ENCODE assay signal across 32 mouse cellular contexts in genomic region chr6:38629556-38629955, GRCm38 (mm10). TPM values are rescaled to one million over a fixed set of nuclear protein-coding genes. Genes with fewer than 3 reads are reported as not detected.
A peak's percentile ranks its signal among the peaks of the same experiment; 100 is the strongest.
DNase-seq lines count a peak whose midpoint lies in the region; ATAC-seq lines count a peak whose summit lies in the region.
"Had no signal": no experiment of that assay in that cellular context is flagged by ENCODE, and none has a peak within 500 bp of the region (broad histone marks: within the 10 kb centered on the region; RNA-seq: fewer than 3 reads in every experiment).

No protein-coding gene starts in this region.

- H3K4me1 ChIP-seq in heart, embryonic 12.5 days (replicated peaks): peaks cover under 1% of the 10 kb centered on the region
- H3K4me1 ChIP-seq in midbrain, embryonic 10.5 days: no peaks in the 10 kb centered on the region
- no peaks in the 10 kb centered on the region for H3K4me1 ChIP-seq in midbrain, embryonic 11.5 days (ENCODE audit: control insufficient read depth, insufficient read depth, low read length)
- H3K4me1 ChIP-seq in limb, embryonic 10.5 days: no peaks in the 10 kb centered on the region
- H3K4me1 ChIP-seq: hindbrain, embryonic 13.5 days; kidney, embryonic 15.5 days; limb, embryonic 13.5 days; midbrain, embryonic 12.5 days; neural tube, embryonic 12.5 days; stomach, embryonic 15.5 days had no signal

- peak; percentile 3 for DNase-seq in heart, postnatal 4 days
- DNase-seq in midbrain, embryonic 10.5 days (ENCODE audit: low spot score): peak; percentile 6
- no peak for DNase-seq in midbrain, embryonic 11.5 days (ENCODE audit: low spot score, missing footprints)
- peak; percentile 60 for DNase-seq in 3T3-L1 (ENCODE audit: low read depth, low spot score)
- peak; percentile 19 for DNase-seq in limb, embryonic 10.5 days (ENCODE audit: low spot score)
- DNase-seq: adrenal gland, adult 8-10 months; cerebellum, adult 2 months; cerebellum, postnatal 14 days; forebrain, postnatal 0 days; heart, postnatal 36 days; kidney, adult 11 months; kidney, postnatal 36 days; lung, embryonic 14.5 days; lung, postnatal 14 days; right cerebral cortex, adult 18-20 months; thymus, postnatal 14 days had no signal

- peaks cover 17% of the 10 kb centered on the region for H3K27me3 ChIP-seq in heart, embryonic 12.5 days (replicated peaks)
- H3K27me3 ChIP-seq in midbrain, embryonic 10.5 days (ENCODE audit: low read depth, poor library complexity, severe bottlenecking): peaks cover 24% of the 10 kb centered on the region
- H3K27me3 ChIP-seq in midbrain, embryonic 11.5 days (ENCODE audit: control insufficient read depth, insufficient read depth, low read length): no peaks in the 10 kb centered on the region
- peaks cover 24% of the 10 kb centered on the region for H3K27me3 ChIP-seq in limb, embryonic 10.5 days (ENCODE audit: low read depth, poor library complexity, severe bottlenecking)

- WGBS in heart, embryonic 12.5 days: 88% methylated on average over 1 of the region's 1 CpGs
- 96% methylated on average over 1 of the region's 1 CpGs for WGBS in midbrain, embryonic 10.5 days
- 81% methylated on average over 1 of the region's 1 CpGs for WGBS in midbrain, embryonic 11.5 days
- 100% methylated on average over 1 of the region's 1 CpGs for WGBS in limb, embryonic 10.5 days

- no peak overlapping the region for H3K4me2 ChIP-seq in heart, embryonic 12.5 days
- H3K4me2 ChIP-seq in midbrain, embryonic 11.5 days: no peak overlapping the region
- H3K4me2 ChIP-seq: heart, embryonic 15.5 days; hindbrain, embryonic 13.5 days; kidney, embryonic 15.5 days; limb, embryonic 13.5 days; lung, embryonic 14.5 days; midbrain, embryonic 12.5 days; neural tube, embryonic 12.5 days; stomach, embryonic 15.5 days had no signal

- H3K9ac ChIP-seq in heart, embryonic 12.5 days: no peak overlapping the region
- no peak overlapping the region for H3K9ac ChIP-seq in midbrain, embryonic 11.5 days (ENCODE audit: low read length)
- H3K9ac ChIP-seq: forebrain, postnatal 0 days; heart, embryonic 15.5 days; hindbrain, embryonic 13.5 days; kidney, embryonic 15.5 days; limb, embryonic 13.5 days; liver, embryonic 14.5 days; lung, embryonic 14.5 days; midbrain, embryonic 12.5 days; neural tube, embryonic 12.5 days; stomach, embryonic 15.5 days had no signal

- H3K36me3 ChIP-seq in heart, embryonic 12.5 days: 0 out of 2 replicates have a peak, but pooled peaks cover 11% of the 10 kb centered on the region
- peaks cover 13% of the 10 kb centered on the region for H3K36me3 ChIP-seq in midbrain, embryonic 10.5 days
- no peaks in the 10 kb centered on the region for H3K36me3 ChIP-seq in midbrain, embryonic 11.5 days (ENCODE audit: control insufficient read depth, insufficient read depth, low read length)
- H3K36me3 ChIP-seq in limb, embryonic 10.5 days: peaks cover 8% of the 10 kb centered on the region
- H3K36me3 ChIP-seq: midbrain, embryonic 12.5 days; stomach, embryonic 15.5 days had no signal

- H3K27ac ChIP-seq in heart, embryonic 12.5 days (ENCODE audit: poor library complexity, severe bottlenecking): no peak overlapping the region
- H3K27ac ChIP-seq in midbrain, embryonic 10.5 days (replicated peaks): no peak overlapping the region
- H3K27ac ChIP-seq in midbrain, embryonic 11.5 days (ENCODE audit: low read depth, low read length): no peak overlapping the region
- H3K27ac ChIP-seq in limb, embryonic 10.5 days: no peak overlapping the region
- H3K27ac ChIP-seq: heart, adult 2 months; heart, embryonic 15.5 days; hindbrain, embryonic 13.5 days; kidney, embryonic 15.5 days; layer of hippocampus, adult 2 months; left cerebral cortex, adult 2 months; limb, embryonic 13.5 days; liver, embryonic 14.5 days; midbrain, embryonic 12.5 days; neural tube, embryonic 12.5 days; stomach, embryonic 15.5 days had no signal

- ATAC-seq in heart, embryonic 12.5 days (ENCODE audit: insufficient number of reproducible peaks, low FRiP score): no peak
- ATAC-seq in midbrain, embryonic 11.5 days (ENCODE audit: low FRiP score): no peak
- ATAC-seq: forebrain, postnatal 0 days had no signal

- H3K4me3 ChIP-seq in heart, embryonic 12.5 days: no peak overlapping the region
- H3K4me3 ChIP-seq in midbrain, embryonic 10.5 days: no peak overlapping the region
- H3K4me3 ChIP-seq in midbrain, embryonic 11.5 days (ENCODE audit: low read depth, low read length): no peak overlapping the region
- no peak overlapping the region for H3K4me3 ChIP-seq in limb, embryonic 10.5 days
- H3K4me3 ChIP-seq: erythroblast, embryonic 14.5 days; heart, adult 2 months; heart, embryonic 15.5 days; hindbrain, embryonic 13.5 days; kidney, embryonic 15.5 days; layer of hippocampus, adult 2 months; left cerebral cortex, adult 2 months; limb, embryonic 13.5 days; midbrain, embryonic 12.5 days; myocyte; neural tube, embryonic 12.5 days; stomach, embryonic 15.5 days had no signal

- H3K9me3 ChIP-seq in heart, embryonic 12.5 days (replicated peaks): no peaks in the 10 kb centered on the region
- H3K9me3 ChIP-seq in midbrain, embryonic 10.5 days (replicated peaks): no peaks in the 10 kb centered on the region
- H3K9me3 ChIP-seq in midbrain, embryonic 11.5 days (ENCODE audit: control insufficient read depth, low read length): no peaks in the 10 kb centered on the region
- H3K9me3 ChIP-seq in limb, embryonic 10.5 days (replicated peaks): no peaks in the 10 kb centered on the region
- H3K9me3 ChIP-seq: G1E; heart, embryonic 15.5 days; hindbrain, embryonic 13.5 days; kidney, embryonic 15.5 days; limb, embryonic 13.5 days; midbrain, embryonic 12.5 days; neural tube, embryonic 12.5 days; stomach, embryonic 15.5 days had no signal

RNA-seq across cellular contexts. Expression of gene Klrg2, which starts 7.5 kb away (rescaled TPM):
- total RNA-seq in heart, postnatal 4 days (2021): under 1 TPM; 0.54 to 0.91 TPM
- 0.14 and 0.27 TPM in 2 replicates for polyA plus RNA-seq in heart, embryonic 12.5 days (2016; fragmentation: Nextera tagmentation; extraction: Ambion mirVana)
- 0.14 TPM in 1 of 2 replicates, not detected in the other for polyA plus RNA-seq in midbrain, embryonic 10.5 days (2016; fragmentation: Nextera tagmentation; extraction: Ambion mirVana)
- 0.07 and 0.11 TPM in 2 replicates for polyA plus RNA-seq in midbrain, embryonic 11.5 days (2014; fragmentation: Nextera tagmentation; extraction: Ambion mirVana)
- 0.06 and 0.11 TPM in 2 replicates for polyA plus RNA-seq in limb, embryonic 10.5 days (2016; fragmentation: Nextera tagmentation; extraction: Ambion mirVana)
- polyA plus RNA-seq: erythroblast, embryonic 14.5 days; forebrain, embryonic 11.5 days had no signal

RNA-seq across cellular contexts. Expression of gene Clec2l, which starts 33.3 kb away (rescaled TPM):
- total RNA-seq in heart, postnatal 4 days (2021): 1 to 10 TPM; 4.8 to 4.9 TPM
- 0.95 and 1.3 TPM in 2 replicates for polyA plus RNA-seq in heart, embryonic 12.5 days (2016; fragmentation: Nextera tagmentation; extraction: Ambion mirVana)
- polyA plus RNA-seq in midbrain, embryonic 10.5 days (2016; fragmentation: Nextera tagmentation; extraction: Ambion mirVana): 1.1 and 1.3 TPM in 2 replicates
- 2.1 and 2.2 TPM in 2 replicates for polyA plus RNA-seq in midbrain, embryonic 11.5 days (2014; fragmentation: Nextera tagmentation; extraction: Ambion mirVana)
- 0.35 and 0.40 TPM in 2 replicates for polyA plus RNA-seq in limb, embryonic 10.5 days (2016; fragmentation: Nextera tagmentation; extraction: Ambion mirVana)
- total RNA-seq: G1E had no signal
- polyA plus RNA-seq: G1E had no signal
